Mouse (Mus musculus): ENCODE measurements around the gene Anapc13. TPM values are rescaled to one million over a fixed set of nuclear protein-coding genes. Genes with fewer than 3 reads are reported as not detected.

Anapc13 gene
- 172 and 179 TPM in 2 replicates for polyA plus RNA-seq (2015; fragmentation: Nextera tagmentation; extraction: Ambion mirVana)

GRCm38 (mm10) chr9:102625983-102626838, at the start of gene Anapc13, which contains the start of gene Cep63:
Gene Anapc13, plus strand, starts transcription at chr9:102626296.
Gene Cep63, minus strand, starts transcription at chr9:102626534.
- under 1% methylated on average over 82 of the region's 84 CpGs for WGBS
- ATAC-seq (ENCODE audit: low FRiP score, low TSS enrichment) = peak; percentile 95
- H3K9ac ChIP-seq (ENCODE audit: low read length) = peak within 1 kb of the TSS; percentile 97

GRCm38 (mm10) chr9:102577480-102577879, 48.6 kb upstream of the Anapc13 start:
- Histone ChIP-seq H3K4me1 (replicated peaks; ENCODE audit: control insufficient read depth, insufficient read depth) (no peaks in the 10 kb centered on the region), H3K9me3 (ENCODE audit: control insufficient read depth, low read length) (no peaks in the 10 kb centered on the region), H3K4me2 (replicated peaks; ENCODE audit: low read depth) (no peak overlapping the region), H3K36me3 (ENCODE audit: control insufficient read depth, insufficient read depth, low read length) (no peaks in the 10 kb centered on the region), H3K27me3 (ENCODE audit: control insufficient read depth, insufficient read depth, low read length) (no peaks in the 10 kb centered on the region), H3K9ac (ENCODE audit: low read length) (no peak overlapping the region), H3K4me3 (ENCODE audit: low read depth, low read length) (no peak overlapping the region), H3K27ac (replicated peaks) (no peak overlapping the region)
- no peak for TF ChIP-seq EP300 (optimal IDR thresholded peaks at IDR 0.05)
- TF ChIP-seq CTCF (IDR thresholded peaks at IDR 0.05; ENCODE audit: low read depth) = no peak
- WGBS = 53% methylated on average over 5 of the region's 5 CpGs
- no peak for ATAC-seq (ENCODE audit: low FRiP score, low TSS enrichment)
- DNase-seq (ENCODE audit: low spot score) = no peak

More at GRCm38 (mm10) chr9:102625983-102626838, at the start of gene Anapc13, which contains the start of gene Cep63:
- Histone ChIP-seq H3K9me3 (ENCODE audit: control insufficient read depth, low read length) (no peaks in the 10 kb centered on the region), H3K36me3 (ENCODE audit: control insufficient read depth, insufficient read depth, low read length) (0 out of 2 replicates have a peak, but pooled peaks cover 2% of the 10 kb centered on the region), H3K4me1 (replicated peaks; ENCODE audit: control insufficient read depth, insufficient read depth) (no peaks in the 10 kb centered on the region), H3K4me2 (replicated peaks; ENCODE audit: low read depth) (peak within 1 kb of the TSS; percentile 82), H3K27ac (replicated peaks) (peak within 1 kb of the TSS; percentile 96), H3K4me3 (ENCODE audit: low read depth, low read length) (peak within 1 kb of the TSS; percentile 86), H3K27me3 (ENCODE audit: control insufficient read depth, insufficient read depth, low read length) (no peaks in the 10 kb centered on the region)
- peak; percentile 99 for DNase-seq (ENCODE audit: low spot score)
- TF ChIP-seq CTCF (IDR thresholded peaks at IDR 0.05; ENCODE audit: low read depth) = peak; percentile 45; the same call in 1 of the 2 replicates
- TF ChIP-seq EP300 (optimal IDR thresholded peaks at IDR 0.05) = peak; percentile 31

GRCm38 (mm10) chr9:102581921-102582469, 44.1 kb upstream of the Anapc13 start:
- no peak overlapping the region for H3K4me2 ChIP-seq (replicated peaks; ENCODE audit: low read depth)
- DNase-seq (ENCODE audit: low spot score) (no peak), ATAC-seq (ENCODE audit: low FRiP score, low TSS enrichment) (no peak)
- no peak overlapping the region for H3K27ac ChIP-seq (replicated peaks)
- H3K9ac ChIP-seq (ENCODE audit: low read length) = no peak overlapping the region
- H3K27me3 ChIP-seq (ENCODE audit: control insufficient read depth, insufficient read depth, low read length) = no peaks in the 10 kb centered on the region
- 78% methylated on average over 12 of the region's 12 CpGs for WGBS
- H3K4me1 ChIP-seq (replicated peaks; ENCODE audit: control insufficient read depth, insufficient read depth) = no peaks in the 10 kb centered on the region
- no peaks in the 10 kb centered on the region for H3K9me3 ChIP-seq (ENCODE audit: control insufficient read depth, low read length)
- no peak for TF ChIP-seq EP300 (optimal IDR thresholded peaks at IDR 0.05)
- TF ChIP-seq CTCF (IDR thresholded peaks at IDR 0.05; ENCODE audit: low read depth) = no peak
- no peak overlapping the region for H3K4me3 ChIP-seq (ENCODE audit: low read depth, low read length)
- H3K36me3 ChIP-seq (ENCODE audit: control insufficient read depth, insufficient read depth, low read length) = peaks cover 5% of the 10 kb centered on the region; the same call in 1 of the 2 replicates

- Histone ChIP-seq H3K9me3 (ENCODE audit: control insufficient read depth, low read length) (no peaks in the 10 kb centered on the region), H3K4me1 (replicated peaks; ENCODE audit: control insufficient read depth, insufficient read depth) (no peaks in the 10 kb centered on the region), H3K9ac (ENCODE audit: low read length) (no peak overlapping the region), H3K27ac (replicated peaks) (no peak overlapping the region), H3K4me3 (ENCODE audit: low read depth, low read length) (no peak overlapping the region), H3K4me2 (replicated peaks; ENCODE audit: low read depth) (no peak overlapping the region), H3K27me3 (ENCODE audit: control insufficient read depth, insufficient read depth, low read length) (no peaks in the 10 kb centered on the region), H3K36me3 (ENCODE audit: control insufficient read depth, insufficient read depth, low read length) (peaks cover 5% of the 10 kb centered on the region; the same call in 1 of the 2 replicates)
- TF ChIP-seq CTCF (IDR thresholded peaks at IDR 0.05; ENCODE audit: low read depth) (no peak), EP300 (optimal IDR thresholded peaks at IDR 0.05) (no peak)
- WGBS = 67% methylated on average over 5 of the region's 5 CpGs
- DNase-seq (ENCODE audit: low spot score) (no peak), ATAC-seq (ENCODE audit: low FRiP score, low TSS enrichment) (no peak)
Measured at GRCm38 (mm10) chr9:102587347-102587746, 38.7 kb upstream of the Anapc13 start.

- no peak overlapping the region for H3K4me3 ChIP-seq (ENCODE audit: low read depth, low read length)
- 48% methylated on average over 6 of the region's 6 CpGs for WGBS
- no peaks in the 10 kb centered on the region for H3K9me3 ChIP-seq (ENCODE audit: control insufficient read depth, low read length)
- no peaks in the 10 kb centered on the region for H3K4me1 ChIP-seq (replicated peaks; ENCODE audit: control insufficient read depth, insufficient read depth)
- no peak overlapping the region for H3K27ac ChIP-seq (replicated peaks)
- H3K9ac ChIP-seq (ENCODE audit: low read length) = no peak overlapping the region
- no peak for TF ChIP-seq CTCF (IDR thresholded peaks at IDR 0.05; ENCODE audit: low read depth)
- TF ChIP-seq EP300 (optimal IDR thresholded peaks at IDR 0.05) = no peak
- no peaks in the 10 kb centered on the region for H3K27me3 ChIP-seq (ENCODE audit: control insufficient read depth, insufficient read depth, low read length)
- ATAC-seq (ENCODE audit: low FRiP score, low TSS enrichment) (no peak), DNase-seq (ENCODE audit: low spot score) (no peak)
- H3K4me2 ChIP-seq (replicated peaks; ENCODE audit: low read depth) = no peak overlapping the region
- H3K36me3 ChIP-seq (ENCODE audit: control insufficient read depth, insufficient read depth, low read length) = peaks cover 5% of the 10 kb centered on the region; the same call in 1 of the 2 replicates
Measured at GRCm38 (mm10) chr9:102594667-102595393, 31.3 kb upstream of the Anapc13 start.

Data from stomach, postnatal 0 days (tissue).